Mouse (Mus musculus): ENCODE data around the gene Otx2.

- TF ChIP-seq CTCF (IDR thresholded peaks at IDR 0.05; ENCODE audit: extremely low read depth, insufficient read length, insufficient replicate concordance, low read depth, low read length), result no peak
- TF ChIP-seq POLR2A (IDR thresholded peaks at IDR 0.05; ENCODE audit: low read depth, low read length), result no peak
Observed at GRCm38 (mm10) chr14:48652256-48652655, 21.4 kb downstream of the Otx2 start.

Data from small intestine, adult 2 months (tissue).